Mouse (Mus musculus): ENCODE results near the gene Ugt1a7c. TPM values are rescaled to one million over a fixed set of nuclear protein-coding genes. Genes with fewer than 3 reads are reported as not detected.
"Not testable (repeated sequence)": the region's sequence is repeated elsewhere in the genome, so short reads cannot be mapped to it uniquely, and the experiment has no call there.

Gene Ugt1a7c
- 1.1 and 2.3 TPM in 2 replicates for polyA plus RNA-seq (2015; fragmentation: Nextera tagmentation; extraction: Ambion mirVana)

- Histone ChIP-seq H3K27me3 (ENCODE audit: control insufficient read depth, insufficient read depth, low read length) (no peaks in the 10 kb centered on the region), H3K9me3 (replicated peaks; ENCODE audit: control insufficient read depth, low read length) (no peaks in the 10 kb centered on the region), H3K4me2 (ENCODE audit: low read depth, low read length) (peak within 1 kb of the TSS; percentile 37; the same call in 1 of the 2 replicates), H3K9ac (ENCODE audit: low read length) (peak within 1 kb of the TSS; percentile 29; the same call in 1 of the 2 replicates), H3K27ac (ENCODE audit: low read length) (peak within 1 kb of the TSS; percentile 70), H3K4me1 (ENCODE audit: control insufficient read depth, insufficient read depth, low read length) (no peaks in the 10 kb centered on the region; the same call in 1 of the 2 replicates), H3K36me3 (ENCODE audit: control insufficient read depth, insufficient read depth) (no peaks in the 10 kb centered on the region), H3K4me3 (ENCODE audit: low read length) (peak within 1 kb of the TSS; percentile 19; the same call in 1 of the 2 replicates)
- 52% methylated on average over 10 of the region's 10 CpGs for WGBS
- ATAC-seq (replicated peaks; ENCODE audit: extremely low read depth, insufficient read depth, low FRiP score): no peak; the same call in 1 of the 2 replicates
Observed at GRCm38 (mm10) chr1:88094941-88095492, at the start of gene Ugt1a7c. Gene Ugt1a7c, plus strand, starts transcription at chr1:88095062.

GRCm38 (mm10) chr1:88047408-88047807 lies 47.5 kb upstream of the Ugt1a7c start:
- not testable (repeated sequence) for H3K27ac ChIP-seq (ENCODE audit: low read length); ATAC-seq (replicated peaks; ENCODE audit: extremely low read depth, insufficient read depth, low FRiP score); H3K9ac ChIP-seq (ENCODE audit: low read length); H3K4me3 ChIP-seq (ENCODE audit: low read length); H3K36me3 ChIP-seq (ENCODE audit: control insufficient read depth, insufficient read depth); H3K27me3 ChIP-seq (ENCODE audit: control insufficient read depth, insufficient read depth, low read length); H3K4me1 ChIP-seq (ENCODE audit: control insufficient read depth, insufficient read depth, low read length); H3K9me3 ChIP-seq (replicated peaks; ENCODE audit: control insufficient read depth, low read length); H3K4me2 ChIP-seq (ENCODE audit: low read depth, low read length)
- 82% methylated on average over 2 of the region's 2 CpGs for WGBS

- no peaks in the 10 kb centered on the region for H3K27me3 ChIP-seq (ENCODE audit: control insufficient read depth, insufficient read depth, low read length)
- H3K36me3 ChIP-seq (ENCODE audit: control insufficient read depth, insufficient read depth): no peaks in the 10 kb centered on the region
- no peak within 1 kb of the TSS for H3K27ac ChIP-seq (ENCODE audit: low read length)
- H3K4me2 ChIP-seq (ENCODE audit: low read depth, low read length): no peak within 1 kb of the TSS
- ATAC-seq (replicated peaks; ENCODE audit: extremely low read depth, insufficient read depth, low FRiP score): no peak
- no peaks in the 10 kb centered on the region for H3K9me3 ChIP-seq (replicated peaks; ENCODE audit: control insufficient read depth, low read length)
- H3K4me3 ChIP-seq (ENCODE audit: low read length): no peak within 1 kb of the TSS
- 79% methylated on average over 1 of the region's 1 CpGs for WGBS
- no peak within 1 kb of the TSS for H3K9ac ChIP-seq (ENCODE audit: low read length)
- no peaks in the 10 kb centered on the region for H3K4me1 ChIP-seq (ENCODE audit: control insufficient read depth, insufficient read depth, low read length)
Observed at GRCm38 (mm10) chr1:88055088-88055487, 39.8 kb upstream of the Ugt1a7c start, which contains the start of gene Ugt1a10. Gene Ugt1a10, plus strand, starts transcription at chr1:88055388.

GRCm38 (mm10) chr1:88066472-88067102 lies 28.3 kb upstream of the Ugt1a7c start:
- not testable (repeated sequence) for H3K36me3 ChIP-seq (ENCODE audit: control insufficient read depth, insufficient read depth); H3K4me1 ChIP-seq (ENCODE audit: control insufficient read depth, insufficient read depth, low read length); ATAC-seq (replicated peaks; ENCODE audit: extremely low read depth, insufficient read depth, low FRiP score); H3K9ac ChIP-seq (ENCODE audit: low read length); H3K27ac ChIP-seq (ENCODE audit: low read length); H3K9me3 ChIP-seq (replicated peaks; ENCODE audit: control insufficient read depth, low read length); H3K4me3 ChIP-seq (ENCODE audit: low read length); H3K4me2 ChIP-seq (ENCODE audit: low read depth, low read length); H3K27me3 ChIP-seq (ENCODE audit: control insufficient read depth, insufficient read depth, low read length)
- 53% methylated on average over 1 of the region's 2 CpGs for WGBS

DNA sequence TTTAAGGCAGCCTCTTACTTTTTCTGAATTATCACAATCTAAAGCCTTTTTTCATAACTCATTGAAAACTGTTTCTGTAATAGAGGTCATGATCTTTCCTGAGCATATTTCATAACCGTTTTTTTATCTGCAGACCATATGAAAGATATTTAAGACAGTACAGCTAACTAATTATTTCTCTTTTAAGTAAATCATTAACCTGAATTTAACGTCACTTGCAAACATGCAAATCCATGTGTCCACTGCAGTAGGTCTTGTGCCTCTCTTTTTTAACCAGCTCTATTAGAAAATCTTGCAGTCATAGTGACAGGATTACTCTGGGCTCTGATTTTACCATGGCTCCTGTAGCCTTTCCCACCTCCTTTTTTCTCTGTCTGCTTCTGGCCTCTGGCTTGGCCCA lies 24.4 kb upstream of the Ugt1a7c start, which contains the start of gene Ugt1a9:
Ugt1a9 (plus strand) TSS at position 306 of the 400 bp plus-strand sequence.
- H3K9ac ChIP-seq (ENCODE audit: low read length): no peak within 1 kb of the TSS
- no peak within 1 kb of the TSS for H3K4me2 ChIP-seq (ENCODE audit: low read depth, low read length)
- no peak for ATAC-seq (replicated peaks; ENCODE audit: extremely low read depth, insufficient read depth, low FRiP score)
- H3K36me3 ChIP-seq (ENCODE audit: control insufficient read depth, insufficient read depth): no peaks in the 10 kb centered on the region
- H3K27me3 ChIP-seq (ENCODE audit: control insufficient read depth, insufficient read depth, low read length): no peaks in the 10 kb centered on the region
- H3K27ac ChIP-seq (ENCODE audit: low read length): no peak within 1 kb of the TSS
- H3K4me3 ChIP-seq (ENCODE audit: low read length): no peak within 1 kb of the TSS
- H3K4me1 ChIP-seq (ENCODE audit: control insufficient read depth, insufficient read depth, low read length): no peaks in the 10 kb centered on the region
- H3K9me3 ChIP-seq (replicated peaks; ENCODE audit: control insufficient read depth, low read length): no peaks in the 10 kb centered on the region; the same call in 1 of the 2 replicates
- 68% methylated on average over 2 of the region's 2 CpGs for WGBS

DNA sequence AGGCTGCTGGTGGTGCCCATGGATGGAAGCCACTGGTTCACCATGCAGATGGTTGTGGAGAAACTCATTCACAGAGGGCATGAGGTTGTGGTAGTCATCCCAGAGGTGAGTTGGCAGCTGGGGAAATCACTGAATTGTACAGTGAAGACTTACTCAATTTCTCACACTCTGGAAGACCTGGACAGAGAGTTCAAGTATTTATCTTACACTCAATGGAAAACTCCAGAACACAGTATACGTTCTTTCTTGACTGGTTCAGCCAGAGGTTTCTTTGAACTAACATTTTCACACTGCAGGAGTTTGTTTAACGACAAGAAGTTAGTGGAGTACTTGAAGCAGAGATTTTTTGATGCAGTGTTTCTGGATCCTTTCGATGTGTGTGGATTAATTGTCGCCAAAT lies 24.0 kb upstream of the Ugt1a7c start:
- peaks cover 3% of the 10 kb centered on the region; the same call in 1 of the 2 replicates for H3K9me3 ChIP-seq (replicated peaks; ENCODE audit: control insufficient read depth, low read length)
- no peak overlapping the region for H3K4me2 ChIP-seq (ENCODE audit: low read depth, low read length)
- H3K4me1 ChIP-seq (ENCODE audit: control insufficient read depth, insufficient read depth, low read length): no peaks in the 10 kb centered on the region
- no peak overlapping the region for H3K4me3 ChIP-seq (ENCODE audit: low read length)
- no peaks in the 10 kb centered on the region for H3K27me3 ChIP-seq (ENCODE audit: control insufficient read depth, insufficient read depth, low read length)
- WGBS: 71% methylated on average over 4 of the region's 4 CpGs
- no peak overlapping the region for H3K27ac ChIP-seq (ENCODE audit: low read length)
- no peak overlapping the region for H3K9ac ChIP-seq (ENCODE audit: low read length)
- no peaks in the 10 kb centered on the region for H3K36me3 ChIP-seq (ENCODE audit: control insufficient read depth, insufficient read depth)
- ATAC-seq (replicated peaks; ENCODE audit: extremely low read depth, insufficient read depth, low FRiP score): no peak

DNA sequence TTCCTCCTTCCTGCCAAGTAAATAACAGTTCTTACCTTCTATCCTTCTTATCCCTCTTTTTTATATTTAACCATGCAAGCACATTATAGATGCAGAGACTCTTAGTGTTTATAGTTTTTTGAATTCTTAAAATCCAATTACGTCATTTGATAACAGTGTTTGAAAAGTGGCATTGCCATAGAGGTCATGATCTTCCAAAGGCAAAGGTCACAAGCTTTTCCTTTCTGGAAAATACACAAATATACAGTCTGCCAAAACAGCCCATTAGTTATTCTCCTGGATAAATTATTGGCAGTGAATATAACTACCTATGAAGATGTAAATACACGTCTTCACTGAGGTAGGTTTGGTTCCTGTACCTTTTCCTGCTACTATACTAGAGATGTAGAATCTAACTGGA lies 20.4 kb upstream of the Ugt1a7c start:
- H3K36me3 ChIP-seq (ENCODE audit: control insufficient read depth, insufficient read depth): no peaks in the 10 kb centered on the region
- 78% methylated on average over 2 of the region's 2 CpGs for WGBS
- no peak overlapping the region for H3K9ac ChIP-seq (ENCODE audit: low read length)
- H3K4me1 ChIP-seq (ENCODE audit: control insufficient read depth, insufficient read depth, low read length): no peaks in the 10 kb centered on the region
- H3K4me3 ChIP-seq (ENCODE audit: low read length): no peak overlapping the region
- no peaks in the 10 kb centered on the region for H3K27me3 ChIP-seq (ENCODE audit: control insufficient read depth, insufficient read depth, low read length)
- H3K27ac ChIP-seq (ENCODE audit: low read length): no peak overlapping the region
- H3K4me2 ChIP-seq (ENCODE audit: low read depth, low read length): no peak overlapping the region
- no peak for ATAC-seq (replicated peaks; ENCODE audit: extremely low read depth, insufficient read depth, low FRiP score)
- H3K9me3 ChIP-seq (replicated peaks; ENCODE audit: control insufficient read depth, low read length): peaks cover 3% of the 10 kb centered on the region; the same call in 1 of the 2 replicates

- H3K4me2 ChIP-seq (ENCODE audit: low read depth, low read length): no peak overlapping the region
- peaks cover 3% of the 10 kb centered on the region; the same call in 1 of the 2 replicates for H3K9me3 ChIP-seq (replicated peaks; ENCODE audit: control insufficient read depth, low read length)
- ATAC-seq (replicated peaks; ENCODE audit: extremely low read depth, insufficient read depth, low FRiP score): no peak
- H3K9ac ChIP-seq (ENCODE audit: low read length): no peak overlapping the region
- H3K4me3 ChIP-seq (ENCODE audit: low read length): no peak overlapping the region
- H3K36me3 ChIP-seq (ENCODE audit: control insufficient read depth, insufficient read depth): no peaks in the 10 kb centered on the region
- H3K27me3 ChIP-seq (ENCODE audit: control insufficient read depth, insufficient read depth, low read length): no peaks in the 10 kb centered on the region
- no peaks in the 10 kb centered on the region for H3K4me1 ChIP-seq (ENCODE audit: control insufficient read depth, insufficient read depth, low read length)
- no peak overlapping the region for H3K27ac ChIP-seq (ENCODE audit: low read length)
- 86% methylated on average over 1 of the region's 1 CpGs for WGBS
Observed at GRCm38 (mm10) chr1:88077128-88077527, 17.7 kb upstream of the Ugt1a7c start.

GRCm38 (mm10) chr1:88081670-88082069 lies 13.2 kb upstream of the Ugt1a7c start:
- Histone ChIP-seq H3K4me3 (ENCODE audit: low read length) (no peak overlapping the region), H3K36me3 (ENCODE audit: control insufficient read depth, insufficient read depth) (no peaks in the 10 kb centered on the region), H3K4me2 (ENCODE audit: low read depth, low read length) (no peak overlapping the region), H3K27me3 (ENCODE audit: control insufficient read depth, insufficient read depth, low read length) (no peaks in the 10 kb centered on the region), H3K27ac (ENCODE audit: low read length) (no peak overlapping the region), H3K9me3 (replicated peaks; ENCODE audit: control insufficient read depth, low read length) (no peaks in the 10 kb centered on the region), H3K9ac (ENCODE audit: low read length) (no peak overlapping the region), H3K4me1 (ENCODE audit: control insufficient read depth, insufficient read depth, low read length) (no peaks in the 10 kb centered on the region)
- 74% methylated on average over 1 of the region's 1 CpGs for WGBS
- no peak for ATAC-seq (replicated peaks; ENCODE audit: extremely low read depth, insufficient read depth, low FRiP score)
